Mouse (Mus musculus): Measurements from ENCODE around the gene Hist1h4m. TPM values are rescaled to one million over a fixed set of nuclear protein-coding genes. Genes with fewer than 3 reads are reported as not detected.
"Not testable (repeated sequence)": the region's sequence is repeated elsewhere in the genome, so short reads cannot be mapped to it uniquely, and the experiment has no call there.

Hist1h4m gene
- total RNA-seq (2021): 10 to 100 TPM; 41.7 to 58.7 TPM
- long read RNA-seq, experiment 1, partial matches to known transcripts: 0 of 1 reads
- long read RNA-seq, experiment 1, other reads (novel, unspliced or antisense): 0 of 1 reads
- long read RNA-seq, experiment 2: 0 reads

DNA sequence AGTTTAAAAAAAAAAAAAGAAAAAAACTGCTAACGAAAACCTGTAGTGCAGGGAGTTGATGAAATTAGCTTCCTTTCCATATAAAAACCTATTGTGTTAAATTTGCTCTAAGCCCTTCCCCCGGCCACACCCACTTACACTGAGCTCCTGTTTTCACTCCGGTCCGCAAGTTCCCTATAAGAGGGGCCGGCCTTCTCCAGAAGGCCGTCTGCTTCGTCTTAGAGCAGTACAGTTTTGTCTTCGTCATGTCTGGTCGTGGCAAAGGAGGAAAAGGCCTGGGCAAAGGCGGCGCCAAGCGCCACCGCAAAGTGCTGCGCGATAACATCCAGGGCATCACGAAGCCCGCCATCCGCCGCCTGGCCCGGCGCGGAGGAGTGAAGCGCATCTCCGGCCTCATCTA is at the start of gene Hist1h4m:
Gene Hist1h4m (plus strand): TSS at position 208 of the 400 bp plus-strand sequence.
- DNase-seq: peak; percentile 61 to 68

- peak; percentile 69 to 82 for DNase-seq
Measured at GRCm38 (mm10) chr13:21778814-21779766, 32.5 kb upstream of the Hist1h4m start.

- peak; percentile 42 to 63 for DNase-seq
Measured at GRCm38 (mm10) chr13:21779767-21780731, 31.5 kb upstream of the Hist1h4m start, which contains the start of gene Hist1h1b. Gene Hist1h1b, minus strand, starts transcription at chr13:21780625.

DNA sequence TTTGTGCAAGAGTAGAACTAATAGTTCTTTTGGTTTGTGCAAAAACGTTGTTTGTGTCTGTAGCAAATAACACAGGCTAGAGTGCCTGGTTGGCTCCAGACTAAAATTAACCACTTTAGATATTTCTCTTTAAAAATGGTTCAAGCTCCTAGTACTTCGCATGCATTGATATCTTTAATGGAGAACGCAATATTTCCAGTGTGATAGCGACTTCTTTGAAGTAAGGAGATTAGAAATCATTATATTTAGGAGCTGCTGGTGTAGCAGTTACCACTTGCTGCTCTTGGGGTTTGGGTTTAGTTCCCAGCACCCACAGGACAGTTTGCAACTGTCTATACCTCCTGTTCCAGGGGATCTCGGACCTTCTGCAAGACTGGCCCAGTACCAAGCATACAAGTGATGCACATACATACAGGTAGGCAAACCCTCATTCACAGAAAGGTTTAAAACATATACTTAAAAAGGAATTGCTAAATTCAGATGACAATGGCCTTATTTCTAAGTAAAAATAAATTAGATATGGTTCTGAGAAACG is 30.5 kb upstream of the Hist1h4m start:
- DNase-seq: no peak

DNA sequence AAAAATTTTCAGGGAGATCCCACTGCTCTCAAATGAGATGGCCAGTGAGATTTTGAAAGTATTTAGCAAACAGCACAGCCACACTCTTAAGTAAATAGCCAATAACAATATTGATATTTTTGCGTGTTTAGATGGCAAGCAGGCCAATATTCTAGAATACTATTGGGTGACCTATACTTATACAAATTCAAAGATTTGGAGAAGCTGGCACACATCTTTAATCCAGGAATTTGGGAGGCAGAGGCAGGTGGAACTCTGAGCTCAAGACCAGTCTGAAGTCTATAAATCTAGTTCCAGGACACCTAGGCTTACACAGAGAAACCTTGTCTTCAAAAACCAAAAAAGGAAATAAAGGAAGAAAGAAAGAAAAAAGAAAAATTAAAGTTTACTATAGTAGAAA is 29.9 kb upstream of the Hist1h4m start:
- no peak for DNase-seq

- DNase-seq: peak in 1 of 2 experiments; percentile 41
Measured at GRCm38 (mm10) chr13:21782361-21783254, 28.9 kb upstream of the Hist1h4m start.

DNA sequence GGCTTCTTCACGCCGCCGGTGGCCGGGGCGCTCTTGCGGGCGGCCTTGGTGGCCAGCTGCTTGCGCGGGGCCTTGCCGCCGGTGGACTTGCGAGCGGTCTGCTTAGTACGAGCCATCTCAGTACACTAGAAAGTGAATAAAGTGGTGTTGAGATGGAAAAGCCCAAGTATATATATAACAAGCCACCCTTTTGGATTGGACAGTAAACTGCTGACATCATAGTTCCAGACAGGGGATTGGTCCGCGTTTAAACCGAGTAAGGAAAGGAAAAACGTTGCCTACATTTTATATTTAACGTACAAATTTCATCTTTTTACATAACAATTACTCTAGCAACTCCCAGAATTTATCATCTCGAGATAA is 28.3 kb upstream of the Hist1h4m start, which contains the start of gene Hist1h3i:
Gene Hist1h3i (minus strand): TSS at position 116 of the 363 bp plus-strand sequence.
- DNase-seq: peak; percentile 74 to 75

GRCm38 (mm10) chr13:21783734-21784161 is 27.8 kb upstream of the Hist1h4m start:
- DNase-seq: peak in 1 of 2 experiments; percentile 44

DNA sequence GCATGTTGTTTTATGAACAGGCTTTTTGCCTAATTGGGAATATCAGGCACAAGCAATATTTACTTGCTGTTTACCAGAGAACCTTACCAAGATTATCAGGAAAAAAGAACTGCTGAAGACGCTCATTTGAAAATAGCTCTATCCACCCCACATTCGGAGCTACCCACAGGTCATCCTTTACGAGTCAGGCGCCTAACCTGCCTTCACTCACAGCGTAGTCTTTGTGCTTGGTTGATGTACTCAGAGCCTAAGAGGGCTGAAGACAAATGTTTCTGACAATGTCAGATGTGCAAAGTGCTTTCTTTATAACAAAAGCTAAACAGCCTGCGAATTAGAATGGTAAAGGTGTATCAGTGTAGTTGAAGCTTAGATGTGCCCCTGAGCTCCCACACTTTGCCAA is 27.2 kb upstream of the Hist1h4m start:
- DNase-seq: no peak

DNA sequence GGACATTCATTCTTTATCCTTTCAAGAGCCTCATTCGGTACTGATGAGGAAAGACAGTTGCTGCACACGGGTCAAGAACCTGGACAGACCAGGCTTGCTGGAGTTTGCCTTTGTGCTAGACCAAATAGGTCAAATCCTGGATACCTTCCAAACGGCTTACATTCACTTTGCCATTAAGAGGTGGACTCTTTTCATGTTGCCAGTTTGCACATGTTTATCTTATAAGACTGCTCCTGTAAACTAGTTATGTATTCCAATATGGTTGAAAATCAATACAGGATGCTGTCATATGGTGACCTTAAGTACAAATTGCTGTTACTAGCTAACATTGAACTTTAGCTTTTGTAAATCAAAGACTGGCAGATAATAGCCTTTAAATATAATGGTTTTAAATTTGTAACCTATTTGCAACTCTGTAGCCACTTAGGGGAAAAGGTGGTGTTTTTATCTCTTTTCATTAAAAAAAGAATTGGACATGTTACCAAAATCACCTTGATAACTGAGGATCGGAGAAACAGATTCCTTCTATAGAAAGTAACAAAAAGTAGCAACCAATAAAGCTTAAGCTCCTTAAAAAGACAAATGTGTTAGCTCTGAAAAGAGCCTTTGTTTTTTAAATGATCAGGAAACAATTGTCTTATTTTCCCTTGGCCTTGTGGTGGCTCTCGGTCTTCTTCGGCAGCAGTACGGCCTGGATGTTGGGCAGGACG is 25.2 kb upstream of the Hist1h4m start:
- no peak for DNase-seq

DNA sequence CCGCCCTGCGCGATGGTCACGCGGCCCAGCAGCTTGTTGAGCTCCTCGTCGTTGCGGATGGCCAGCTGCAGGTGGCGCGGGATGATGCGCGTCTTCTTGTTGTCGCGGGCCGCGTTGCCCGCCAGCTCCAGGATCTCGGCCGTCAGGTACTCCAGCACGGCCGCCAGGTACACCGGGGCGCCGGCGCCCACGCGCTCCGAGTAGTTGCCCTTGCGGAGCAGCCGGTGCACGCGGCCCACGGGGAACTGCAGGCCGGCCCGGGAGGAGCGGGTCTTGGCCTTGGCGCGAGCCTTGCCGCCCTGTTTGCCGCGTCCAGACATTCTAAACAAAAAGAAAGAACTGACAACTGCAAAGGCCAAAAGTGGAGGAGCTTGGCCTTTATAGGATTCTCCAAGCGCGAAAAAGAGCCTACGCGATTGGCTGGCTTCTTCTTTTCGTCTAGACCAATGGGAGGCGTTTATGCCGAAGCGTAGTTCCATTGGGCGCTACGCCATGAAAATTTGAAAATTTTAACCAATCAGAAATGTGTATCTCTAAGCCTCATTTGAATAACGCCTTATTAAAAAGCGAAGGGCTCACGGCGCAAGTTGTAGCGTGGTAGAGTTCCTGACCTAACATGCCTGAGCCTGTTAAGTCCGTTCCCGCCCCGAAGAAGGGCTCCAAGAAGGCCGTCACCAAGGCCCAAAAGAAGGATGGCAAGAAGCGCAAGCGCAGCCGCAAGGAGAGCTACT is 24.5 kb upstream of the Hist1h4m start, which contains the start of the genes Hist1h2an and Hist1h2bp:
Gene Hist1h2an (minus strand): TSS at position 320 of the 731 bp plus-strand sequence.
Gene Hist1h2bp (plus strand): TSS at position 563 of the 731 bp plus-strand sequence.
- DNase-seq: peak; percentile 92 to 93

DNA sequence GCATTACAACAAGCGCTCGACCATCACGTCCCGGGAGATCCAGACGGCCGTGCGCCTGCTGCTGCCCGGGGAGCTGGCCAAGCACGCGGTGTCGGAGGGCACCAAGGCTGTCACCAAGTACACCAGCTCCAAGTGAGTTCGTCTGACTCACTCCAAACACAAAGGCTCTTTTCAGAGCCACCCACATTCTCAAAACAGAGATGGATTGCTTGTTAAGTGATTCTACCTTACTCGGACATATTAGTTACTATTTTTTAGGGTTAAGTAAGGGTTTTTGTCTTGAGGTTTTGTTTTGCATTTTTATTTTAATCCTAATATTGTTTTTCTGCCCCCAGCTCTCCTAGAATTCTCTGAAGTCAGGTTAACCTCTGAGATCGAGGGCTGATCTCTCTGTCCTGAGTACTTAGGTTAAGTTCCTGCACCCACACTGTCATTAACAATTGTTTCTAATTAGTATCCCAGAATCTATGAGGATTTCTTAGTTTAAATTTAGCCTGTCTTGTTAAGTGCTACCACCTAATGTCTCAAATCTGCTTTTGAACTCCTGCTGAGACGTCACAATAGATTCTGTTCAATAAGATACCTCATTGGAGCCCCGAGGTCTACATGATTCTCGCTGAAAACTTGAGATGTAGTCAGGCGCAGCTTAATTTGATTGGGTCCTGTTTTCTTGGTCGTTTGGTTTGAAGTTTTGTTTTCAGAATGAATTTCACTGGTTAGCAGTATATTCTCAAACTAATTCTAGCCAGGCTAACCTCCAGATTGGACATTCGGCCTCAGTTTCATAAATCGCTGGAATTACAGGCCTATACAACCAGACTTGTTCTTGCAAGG is 23.6 kb upstream of the Hist1h4m start:
- no peak for DNase-seq

- no peak for DNase-seq
Measured at GRCm38 (mm10) chr13:21789925-21790324, 21.6 kb upstream of the Hist1h4m start.

DNA sequence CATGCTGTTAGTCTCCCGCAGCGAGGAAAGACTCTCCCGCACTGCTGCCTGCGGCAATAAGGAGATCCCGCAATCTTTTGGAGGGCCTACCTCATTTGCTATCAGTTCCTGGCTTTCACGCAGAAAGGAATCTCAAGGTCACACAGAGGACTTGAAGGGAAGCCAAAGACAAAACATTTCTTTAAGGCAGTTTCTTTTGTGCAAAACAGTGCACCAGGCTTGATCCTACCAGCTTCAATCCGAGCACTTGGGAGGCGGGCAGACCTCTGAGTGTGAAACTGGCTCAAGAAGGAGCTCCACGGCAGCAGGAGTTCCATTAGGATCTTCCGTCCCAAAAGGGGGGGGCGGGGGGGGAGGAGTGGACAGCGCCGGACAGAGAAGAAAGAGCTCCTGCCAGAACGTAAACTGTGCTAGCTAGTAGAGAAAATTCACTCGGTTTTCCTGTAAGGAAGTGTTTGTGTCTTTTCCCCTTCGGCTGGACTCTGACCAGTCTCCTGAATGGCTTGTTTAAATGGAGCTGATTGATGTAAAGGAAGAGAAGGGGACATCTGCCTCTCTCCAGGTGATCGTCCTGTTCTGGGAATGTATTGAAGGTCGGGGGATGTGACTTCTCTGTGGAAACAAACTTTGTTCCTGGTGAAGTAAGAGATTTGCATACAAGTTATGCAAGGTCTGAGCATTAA is 20.8 kb upstream of the Hist1h4m start:
- no peak for DNase-seq

- DNase-seq: no peak
Measured at GRCm38 (mm10) chr13:21795584-21795983, 16.0 kb upstream of the Hist1h4m start.

DNA sequence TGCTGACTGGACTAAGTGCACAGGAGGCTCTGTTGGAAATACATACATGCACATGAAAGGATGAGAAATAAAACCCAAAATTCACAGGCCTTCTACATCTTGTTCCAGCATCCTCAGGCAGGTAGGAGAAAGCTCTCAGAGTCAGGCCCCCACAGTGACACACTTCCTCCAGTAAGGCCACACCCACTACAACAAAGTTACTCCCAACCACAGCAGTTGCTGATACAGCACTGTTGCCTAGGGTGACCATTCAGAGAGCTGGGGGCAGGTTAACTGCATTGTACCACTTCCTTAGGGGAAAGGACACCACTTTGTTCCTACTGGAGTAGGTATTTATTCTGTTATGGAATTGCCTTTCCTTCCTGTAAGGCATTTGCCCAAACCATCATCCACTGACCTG is 14.4 kb upstream of the Hist1h4m start:
- DNase-seq: not testable (repeated sequence)

DNA sequence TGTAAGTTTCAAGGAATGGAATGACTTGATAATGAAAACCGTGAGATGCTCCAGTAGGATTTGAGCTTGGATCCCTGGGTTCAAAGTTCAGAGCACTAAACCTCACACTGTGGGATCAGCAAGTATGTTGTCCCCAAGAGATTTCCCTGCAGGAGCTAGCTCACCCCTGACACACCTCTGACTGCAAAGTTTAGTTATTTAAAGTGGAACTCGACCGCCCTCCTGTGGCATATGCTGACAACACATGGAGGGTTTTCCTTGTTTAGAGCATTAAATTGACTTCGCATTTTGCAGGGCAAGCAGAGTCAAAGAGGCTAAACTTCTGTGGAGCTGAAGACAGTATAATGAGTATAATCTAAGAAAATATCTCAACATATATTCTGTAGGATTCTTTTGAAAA is 8.5 kb upstream of the Hist1h4m start:
- DNase-seq: not testable (repeated sequence)

- not testable (repeated sequence) for DNase-seq
Measured at GRCm38 (mm10) chr13:21810073-21810472, 1.5 kb upstream of the Hist1h4m start, which contains the start of the genes Hist1h2bq and Hist1h2ao. Gene Hist1h2bq, minus strand, starts transcription at chr13:21810197. Gene Hist1h2ao, plus strand, starts transcription at chr13:21810465.
